Mouse (Mus musculus) CH12.LX (cell line): ENCODE measurements around the gene Il17ra. TPM values are rescaled to one million over a fixed set of nuclear protein-coding genes. Genes with fewer than 3 reads are reported as not detected.

Experiments used
- DNase-seq: peaks from one replicate; pipeline ENCODE4 v3.0.0-alpha.2; 2013; ENCODE audit errors: extremely low read depth
- H3K27ac ChIP-seq: 2 replicates; pipeline ENCODE4 v1.5.1; 2012; ENCODE audit warnings: low read depth, mild to moderate bottlenecking, control low read depth, moderate library complexity; ENCODE audit not compliant: insufficient read depth
- H3K27me3 ChIP-seq: replicated peaks from 2 replicates; pipeline ENCODE3; 2012; ENCODE audit warnings: inconsistent platforms
- H3K36me3 ChIP-seq, 2 experiments: replicated peaks in 1 of 2; 2 replicates each; pipeline versions ENCODE3 to v1.6.1; 2012; ENCODE audit warnings: inconsistent platforms in 1 of 2, low read length in 1 of 2, mild to moderate bottlenecking in 1 of 2, mixed read lengths in 1 of 2, moderate library complexity in 1 of 2; ENCODE audit not compliant: control insufficient read depth in 1 of 2, insufficient read depth in 1 of 2
- H3K4me1 ChIP-seq, 2 experiments: 2 replicates each; pipeline ENCODE4 v1.6.1; 2012; ENCODE audit warnings: inconsistent platforms in 1 of 2, moderate library complexity in 1 of 2; ENCODE audit not compliant: insufficient read depth in 2 of 2, control insufficient read depth in 1 of 2
- H3K4me2 ChIP-seq: 2 replicates; pipeline ENCODE4 v1.6.1; 2012; ENCODE audit warnings: low read depth, mild to moderate bottlenecking, control low read depth; ENCODE audit not compliant: poor library complexity, insufficient read depth, severe bottlenecking
- H3K4me3 ChIP-seq, 3 experiments: fragments of 150-350 bp in 1 of 3; sonication (generic) in 1 of 3; replicated peaks in 1 of 3; 2 replicates each; pipeline versions ENCODE3 to v1.5.1; 2011 to 2012; ENCODE audit warnings: low read depth in 2 of 3, low read length in 2 of 3, mild to moderate bottlenecking in 2 of 3, moderate library complexity in 2 of 3, control low read depth in 1 of 3, improper control_type of control experiment in 1 of 3, inconsistent platforms in 1 of 3, mixed read lengths in 1 of 3; ENCODE audit not compliant: poor library complexity in 1 of 3
- H3K79me2 ChIP-seq: replicated peaks from 2 replicates; pipeline ENCODE4 v1.6.1; 2012; ENCODE audit warnings: mild to moderate bottlenecking, moderate library complexity; ENCODE audit not compliant: control insufficient read depth, poor library complexity, insufficient read depth, severe bottlenecking; ENCODE audit errors: extremely low read depth
- H3K9ac ChIP-seq: 2 replicates; pipeline ENCODE4 v1.6.1; 2012; ENCODE audit warnings: low read depth, mild to moderate bottlenecking, control low read depth, moderate library complexity; ENCODE audit not compliant: insufficient read depth
- H3K9me3 ChIP-seq: replicated peaks from 2 replicates; pipeline ENCODE3; 2012; ENCODE audit warnings: low read length, inconsistent platforms, mixed read lengths
- BHLHE40 ChIP-seq: IDR thresholded peaks from 2 replicates; pipeline ENCODE4 v1.6.1; 2011; ENCODE audit warnings: mild to moderate bottlenecking, low read depth, low read length, improper control_type of control experiment
- CHD2 ChIP-seq: IDR thresholded peaks from 2 replicates; pipeline ENCODE4 v1.6.1; 2011; ENCODE audit warnings: low read length, improper control_type of control experiment
- E2F4 ChIP-seq: IDR thresholded peaks from 2 replicates; pipeline ENCODE4 v1.6.1; 2011; ENCODE audit warnings: low read depth, low read length, improper control_type of control experiment; ENCODE audit not compliant: insufficient replicate concordance
- ELF1 ChIP-seq: IDR thresholded peaks from 2 replicates; pipeline ENCODE4 v1.6.1; 2014; ENCODE audit warnings: low read depth, mild to moderate bottlenecking, inconsistent platforms, low read length, improper control_type of control experiment
- EP300 ChIP-seq: IDR thresholded peaks from 2 replicates; pipeline ENCODE4 v1.6.1; 2011; ENCODE audit warnings: low read length, improper control_type of control experiment
- ETS1 ChIP-seq: conservative IDR thresholded peaks from 2 replicates; pipeline ENCODE4 v1.6.1; 2012; ENCODE audit warnings: low read depth, mild to moderate bottlenecking, inconsistent platforms, low read length, improper control_type of control experiment, moderate library complexity
- HCFC1 ChIP-seq: IDR thresholded peaks from 2 replicates; pipeline ENCODE4 v1.6.1; 2012; ENCODE audit warnings: low read depth, mild to moderate bottlenecking, inconsistent platforms, low read length, improper control_type of control experiment
- IRF4 ChIP-seq: IDR thresholded peaks from 2 replicates; pipeline ENCODE4 v1.6.1; 2014; ENCODE audit warnings: low read depth, mild to moderate bottlenecking, inconsistent platforms, low read length, improper control_type of control experiment
- MAFK ChIP-seq: IDR thresholded peaks from 2 replicates; pipeline ENCODE4 v1.6.1; 2011; ENCODE audit warnings: low read length, improper control_type of control experiment; ENCODE audit not compliant: insufficient replicate concordance
- MEF2A ChIP-seq: IDR thresholded peaks from 2 replicates; pipeline ENCODE4 v1.6.1; 2014; ENCODE audit warnings: low read depth, mild to moderate bottlenecking, inconsistent platforms, low read length, improper control_type of control experiment, borderline replicate concordance
- NELFE ChIP-seq: IDR thresholded peaks from 2 replicates; pipeline ENCODE4 v1.6.1; 2011; ENCODE audit warnings: low read depth, low read length, improper control_type of control experiment
- NRF1 ChIP-seq: IDR thresholded peaks from 2 replicates; pipeline ENCODE4 v1.6.1; 2014; ENCODE audit warnings: low read depth, mild to moderate bottlenecking, inconsistent platforms, low read length, improper control_type of control experiment, moderate library complexity
- RAD21 ChIP-seq: IDR thresholded peaks from 2 replicates; pipeline ENCODE4 v1.6.1; 2011; ENCODE audit warnings: low read depth, mild to moderate bottlenecking, low read length, improper control_type of control experiment, moderate library complexity
- SMC3 ChIP-seq: IDR thresholded peaks from 2 replicates; pipeline ENCODE4 v1.6.1; 2011; ENCODE audit warnings: low read depth, low read length, improper control_type of control experiment
- USF1 ChIP-seq: IDR thresholded peaks from 2 replicates; pipeline ENCODE4 v1.6.1; 2014; ENCODE audit warnings: low read depth, mild to moderate bottlenecking, inconsistent platforms, low read length, improper control_type of control experiment
- ZC3H11A ChIP-seq: IDR thresholded peaks from 2 replicates; pipeline ENCODE4 v1.6.1; 2012; ENCODE audit warnings: low read depth, mild to moderate bottlenecking, inconsistent platforms, low read length, improper control_type of control experiment
- ZKSCAN1 ChIP-seq: IDR thresholded peaks from 2 replicates; pipeline ENCODE4 v1.6.1; 2012; ENCODE audit warnings: low read depth, inconsistent platforms, low read length, improper control_type of control experiment, borderline replicate concordance
- dilution Hi-C: fragments of 300-500 bp; cut with MboI; formaldehyde crosslinking; loops from 2 replicates; pipeline ENCODE4 v1.14.3; 2020; ENCODE audit warnings: low sequenced_read_pairs; ENCODE audit not compliant: extremely low pct_unique_long_range_greater_than_20kb, extremely low pct_ligation_motif_present
- in situ Hi-C: fragments of 300-500 bp; cut with MboI; formaldehyde crosslinking; loops from 3 replicates; pipeline ENCODE4 v1.14.3; 2019; ENCODE audit warnings: low sequenced_read_pairs, low pct_ligation_motif_present, low pct_unique_long_range_greater_than_20kb, mixed read lengths
- polyA plus RNA-seq: library from polyadenylated mRNA; unstranded; fragments of >175 nt; gene quantifications from 2 replicates; pipeline ENCODE4 v1.2.1, GENCODE M21; 2012; ENCODE audit warnings: low read depth; ENCODE audit not compliant: insufficient read length
- total RNA-seq, 2 experiments: library from RNA; depleted of rRNA; stranded (reverse); fragments of 300-350 nt in 1 of 2; fragments of >200 nt in 1 of 2; gene quantifications; 2 replicates each; pipeline ENCODE4 v1.2.3; 2012 to 2014

Il17ra gene
- total and polyA plus RNA-seq, 3 experiments = 13.6 to 23.9 (median 14.0) TPM

DNA sequence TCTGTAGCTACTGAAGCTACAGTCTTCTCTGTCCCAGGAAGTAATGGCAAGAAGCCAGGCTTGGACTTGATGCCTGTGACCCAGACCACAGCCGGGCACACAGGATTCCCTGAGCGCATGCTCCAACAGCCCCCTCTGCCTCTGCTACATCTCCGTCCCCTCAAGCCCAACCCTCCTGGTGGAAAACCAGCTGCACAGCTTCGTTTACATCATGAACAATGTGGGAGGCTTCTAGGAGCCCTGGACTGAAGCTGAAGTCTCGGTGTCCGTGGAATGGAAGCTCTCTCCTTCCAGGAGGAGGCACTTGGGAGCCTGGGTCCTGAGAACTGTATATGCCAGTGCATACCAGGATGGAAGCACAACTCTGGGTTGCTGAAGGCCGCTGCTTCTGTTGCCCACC lies 46.9 kb downstream of the Il17ra start:
- no peaks in the 10 kb centered on the region for H3K79me2 ChIP-seq
- no peak overlapping the region for H3K4me2 ChIP-seq
- H3K36me3 ChIP-seq = peaks cover 37 to 70% of the 10 kb centered on the region in 2 experiments
- no peak overlapping the region for H3K9ac ChIP-seq
- H3K4me1 ChIP-seq = no peaks in the 10 kb centered on the region
- in situ Hi-C loops = no loop called here
- no peak overlapping the region for H3K27ac ChIP-seq
- dilution Hi-C loops = no loop called here
- TF ChIP-seq RAD21 (no peak), SMC3 (no peak), EP300 (no peak), ZC3H11A (no peak), ETS1 (no peak), BHLHE40 (no peak), ELF1 (no peak), IRF4 (no peak), E2F4 (no peak), MAFK (no peak), MEF2A (no peak), HCFC1 (no peak), NELFE (no peak), CHD2 (no peak), USF1 (no peak), NRF1 (no peak)
- H3K27me3 ChIP-seq = no peaks in the 10 kb centered on the region
- no peak overlapping the region for H3K4me3 ChIP-seq
- no peaks in the 10 kb centered on the region for H3K9me3 ChIP-seq
- DNase-seq = no peak

DNA sequence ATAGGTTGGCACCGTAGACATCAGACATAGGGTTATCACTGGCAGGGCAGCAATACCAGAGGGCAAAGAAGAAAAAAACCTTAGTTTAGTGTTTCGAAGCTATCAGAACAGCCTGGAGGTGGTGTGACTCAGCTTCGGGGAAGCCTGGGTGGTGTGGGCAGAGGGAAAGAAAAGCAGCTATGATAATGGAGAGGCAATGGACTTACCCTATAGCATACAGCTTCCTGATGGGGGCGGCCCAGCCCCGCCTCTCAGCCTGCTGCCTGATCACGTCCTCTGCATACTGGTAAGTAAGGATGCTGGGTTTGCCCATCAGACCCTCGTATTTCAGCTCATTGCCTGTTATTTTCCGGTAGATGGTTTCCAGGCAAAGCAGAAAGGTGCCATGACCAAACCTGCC lies 47.4 kb downstream of the Il17ra start:
- in situ Hi-C loops (no loop called here), dilution Hi-C loops (no loop called here)
- Histone ChIP-seq H3K27ac (no peak overlapping the region), H3K4me3 (no peak overlapping the region), H3K79me2 (no peaks in the 10 kb centered on the region), H3K4me1 (no peaks in the 10 kb centered on the region), H3K36me3 (peaks cover 37 to 74% of the 10 kb centered on the region in 2 experiments), H3K9me3 (no peaks in the 10 kb centered on the region), H3K9ac (no peak overlapping the region), H3K4me2 (no peak overlapping the region), H3K27me3 (no peaks in the 10 kb centered on the region)
- DNase-seq = no peak
- no peak for TF ChIP-seq MEF2A
- TF ChIP-seq ZKSCAN1 = no peak
- no peak for TF ChIP-seq ELF1
